Mouse (Mus musculus) intestine, embryonic 16.5 days (tissue): ENCODE data around the gene Slc6a3. TPM values are rescaled to one million over a fixed set of nuclear protein-coding genes. Genes with fewer than 3 reads are reported as not detected.

Experiments
- ATAC-seq: fragments of 200-750 bp; cut with Nextera tagmentation; 2 replicates; pipeline ENCODE4 v1.8.0; 2017; ENCODE audit warnings: moderate TSS enrichment, moderate library complexity
- H3K27ac ChIP-seq: fragments of 300-500 bp; sonication (generic); 2 replicates; pipeline ENCODE4 v1.5.1; 2014; ENCODE audit warnings: mild to moderate bottlenecking, low read length
- H3K27me3 ChIP-seq: fragments of 300-500 bp; sonication (generic); replicated peaks from 2 replicates; pipeline ENCODE4 v1.6.1; 2014; ENCODE audit warnings: low read length, control low read depth, mixed read lengths; ENCODE audit not compliant: control insufficient read depth, insufficient read depth
- H3K36me3 ChIP-seq: fragments of 300-500 bp; sonication (generic); 2 replicates; pipeline ENCODE4 v1.6.1; 2014; ENCODE audit warnings: low read length, control low read depth; ENCODE audit not compliant: control insufficient read depth, insufficient read depth
- H3K4me1 ChIP-seq: fragments of 300-500 bp; sonication (generic); 2 replicates; pipeline ENCODE4 v1.6.1; 2014; ENCODE audit warnings: low read length, control low read depth, mixed read lengths; ENCODE audit not compliant: control insufficient read depth, insufficient read depth
- H3K4me2 ChIP-seq: fragments of 300-500 bp; sonication (generic); 2 replicates; pipeline ENCODE4 v1.6.1; 2014; ENCODE audit warnings: low read depth, low read length, control low read depth
- H3K4me3 ChIP-seq: fragments of 300-500 bp; sonication (generic); 2 replicates; pipeline ENCODE4 v1.5.1; 2014; ENCODE audit warnings: mild to moderate bottlenecking, low read length
- H3K9ac ChIP-seq: fragments of 300-500 bp; sonication (generic); 2 replicates; pipeline ENCODE4 v1.6.1; 2014; ENCODE audit warnings: low read depth, low read length
- H3K9me3 ChIP-seq: fragments of 300-500 bp; sonication (generic); 2 replicates; pipeline ENCODE4 v1.6.1; 2016; ENCODE audit warnings: low read length, control low read depth; ENCODE audit not compliant: control insufficient read depth
- WGBS: fragments of 180-500 bp; shearing (Covaris S2); extraction: QIAGEN DNeasy Blood & Tissue Kit; methylation state at CpG from one replicate; pipeline ENCODE4 v1.1.7; 2014; 5-methylcytosine and 5-hydroxymethylcytosine counted together
- polyA plus RNA-seq: library from polyadenylated mRNA; unstranded; fragments of >200 nt; fragmentation: Nextera tagmentation; extraction: Ambion mirVana; gene quantifications from 2 replicates; pipeline ENCODE4 v1.2.1, GENCODE M21; 2015

Gene Slc6a3
- polyA plus RNA-seq, result 1.1 and 2.4 TPM in 2 replicates

DNA sequence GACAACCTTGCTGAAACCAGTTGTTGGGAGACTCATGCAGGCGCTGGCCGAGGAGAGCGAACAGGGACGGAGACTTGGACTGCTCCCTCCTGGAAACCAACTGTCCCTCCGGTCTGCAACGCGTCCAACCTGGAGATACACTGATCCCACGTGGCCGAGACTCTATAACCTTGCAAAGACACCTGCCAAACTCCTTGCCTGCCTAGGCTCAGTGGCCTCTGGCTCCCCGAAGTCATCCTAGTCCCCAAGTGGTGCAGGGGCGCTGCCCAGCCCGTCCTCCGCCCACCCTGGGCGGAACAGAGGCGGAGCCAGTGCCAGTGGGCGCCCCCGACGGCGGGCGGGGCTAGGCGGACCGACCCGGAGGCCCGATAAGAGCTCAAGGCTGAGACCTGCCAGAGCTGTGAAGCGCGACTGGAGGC is at the start of gene Slc6a3:
Gene Slc6a3, plus strand, starts transcription at position 345 of the 419 bp plus-strand sequence.
- Histone ChIP-seq H3K27ac (no peak within 1 kb of the TSS), H3K27me3 (peaks cover 26% of the 10 kb centered on the region), H3K36me3 (no peaks in the 10 kb centered on the region), H3K9me3 (no peaks in the 10 kb centered on the region), H3K4me1 (no peaks in the 10 kb centered on the region; the same call in 1 of the 2 replicates), H3K9ac (peak within 1 kb of the TSS; percentile 60), H3K4me2 (peak within 1 kb of the TSS; percentile 85), H3K4me3 (peak within 1 kb of the TSS; percentile 53)
- WGBS, result under 1% methylated on average over 26 of the region's 26 CpGs
- ATAC-seq, result peak; percentile 93

DNA sequence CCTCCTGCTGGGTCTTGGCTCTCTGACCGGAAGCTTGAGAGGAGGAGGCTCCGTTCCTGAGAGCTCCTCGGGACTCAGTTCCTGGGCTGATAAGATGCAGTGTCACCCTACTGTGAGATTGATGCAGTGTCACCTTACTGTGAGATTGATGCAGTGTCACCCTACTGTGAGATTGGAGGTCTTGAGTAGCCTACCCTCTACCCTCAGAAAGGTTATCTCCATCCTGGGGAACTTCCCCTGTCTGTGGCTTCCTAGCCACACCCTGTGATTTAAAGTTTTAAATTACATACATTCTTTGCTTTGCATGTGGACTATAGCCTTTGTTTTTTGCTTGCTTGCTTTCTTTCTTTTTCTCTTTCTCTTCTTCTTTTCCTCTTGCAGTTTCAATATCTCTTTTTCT is 48.4 kb upstream of the Slc6a3 start:
- Histone ChIP-seq H3K9me3 (no peaks in the 10 kb centered on the region), H3K27me3 (no peaks in the 10 kb centered on the region), H3K4me1 (no peaks in the 10 kb centered on the region; the same call in 1 of the 2 replicates), H3K36me3 (peaks cover 7% of the 10 kb centered on the region; the same call in 1 of the 2 replicates), H3K4me2 (no peak overlapping the region), H3K27ac (no peak overlapping the region), H3K4me3 (no peak overlapping the region), H3K9ac (no peak overlapping the region)
- WGBS, result 52% methylated on average over 3 of the region's 3 CpGs
- ATAC-seq, result no peak

GRCm38 (mm10) chr13:73488707-73489106 is 47.8 kb upstream of the Slc6a3 start:
- Histone ChIP-seq H3K27ac (no peak overlapping the region), H3K27me3 (no peaks in the 10 kb centered on the region), H3K9me3 (no peaks in the 10 kb centered on the region), H3K4me1 (no peaks in the 10 kb centered on the region; the same call in 1 of the 2 replicates), H3K9ac (no peak overlapping the region), H3K4me3 (no peak overlapping the region), H3K4me2 (no peak overlapping the region), H3K36me3 (peaks cover 7% of the 10 kb centered on the region; the same call in 1 of the 2 replicates)
- 83% methylated on average over 9 of the region's 9 CpGs for WGBS
- no peak for ATAC-seq

DNA sequence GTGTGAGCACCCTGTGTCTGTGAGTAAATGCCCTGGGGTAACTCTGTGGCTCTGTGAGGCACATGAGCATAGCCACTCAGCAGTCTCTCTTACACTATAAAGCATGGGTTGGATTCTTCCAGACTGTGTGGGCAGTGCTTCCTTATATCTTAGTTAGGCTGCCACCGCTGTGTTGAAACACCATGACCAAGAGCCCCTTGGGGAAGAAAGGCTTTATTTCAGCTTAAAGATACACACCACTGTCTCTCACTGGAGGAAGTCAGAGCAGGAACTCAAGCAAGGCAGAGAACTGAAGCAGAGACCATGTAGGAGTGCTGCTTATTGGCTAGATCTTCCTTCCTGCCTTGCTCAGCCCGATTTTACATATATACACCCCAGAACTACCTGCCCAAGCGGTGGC is 46.6 kb upstream of the Slc6a3 start:
- no peaks in the 10 kb centered on the region for H3K9me3 ChIP-seq
- H3K36me3 ChIP-seq, result peaks cover 7% of the 10 kb centered on the region; the same call in 1 of the 2 replicates
- no peak overlapping the region for H3K4me2 ChIP-seq
- H3K4me3 ChIP-seq, result no peak overlapping the region
- WGBS, result 92% methylated on average over 3 of the region's 3 CpGs
- H3K9ac ChIP-seq, result no peak overlapping the region
- ATAC-seq, result no peak
- no peaks in the 10 kb centered on the region for H3K27me3 ChIP-seq
- no peaks in the 10 kb centered on the region for H3K4me1 ChIP-seq
- no peak overlapping the region for H3K27ac ChIP-seq

DNA sequence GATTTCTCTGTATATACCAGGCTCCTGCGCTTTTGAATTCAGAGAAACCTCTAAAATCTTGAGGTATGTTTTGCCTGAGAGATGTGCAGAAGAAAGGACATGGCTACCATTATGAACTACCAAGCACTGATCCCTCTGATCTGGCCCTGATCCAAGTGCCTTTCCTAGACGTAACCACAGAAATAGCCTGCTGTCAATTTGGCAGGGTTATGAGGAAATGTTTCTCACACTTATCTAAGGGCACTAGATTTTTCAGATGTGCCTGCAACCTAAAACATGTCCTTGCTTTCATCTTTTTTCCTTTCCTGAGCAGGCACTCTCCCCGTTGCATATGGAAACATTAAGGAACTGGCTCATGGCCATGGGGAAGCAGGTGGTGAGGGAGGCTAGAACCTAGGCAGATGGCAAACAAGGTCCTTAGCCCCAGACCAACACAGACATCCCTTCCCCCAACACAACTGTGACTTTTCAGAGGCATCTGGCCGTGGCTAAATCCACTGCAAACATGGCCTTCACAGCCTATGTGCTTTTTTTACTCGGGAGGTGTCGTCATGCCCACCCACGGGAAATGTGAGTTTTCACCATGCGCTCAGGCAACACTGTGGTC is 45.9 kb upstream of the Slc6a3 start:
- Histone ChIP-seq H3K9ac (no peak overlapping the region), H3K36me3 (peaks cover 4% of the 10 kb centered on the region; the same call in 1 of the 2 replicates), H3K4me1 (no peaks in the 10 kb centered on the region), H3K27me3 (no peaks in the 10 kb centered on the region), H3K4me3 (no peak overlapping the region), H3K4me2 (no peak overlapping the region), H3K9me3 (no peaks in the 10 kb centered on the region), H3K27ac (no peak overlapping the region)
- ATAC-seq, result no peak
- 80% methylated on average over 8 of the region's 8 CpGs for WGBS

DNA sequence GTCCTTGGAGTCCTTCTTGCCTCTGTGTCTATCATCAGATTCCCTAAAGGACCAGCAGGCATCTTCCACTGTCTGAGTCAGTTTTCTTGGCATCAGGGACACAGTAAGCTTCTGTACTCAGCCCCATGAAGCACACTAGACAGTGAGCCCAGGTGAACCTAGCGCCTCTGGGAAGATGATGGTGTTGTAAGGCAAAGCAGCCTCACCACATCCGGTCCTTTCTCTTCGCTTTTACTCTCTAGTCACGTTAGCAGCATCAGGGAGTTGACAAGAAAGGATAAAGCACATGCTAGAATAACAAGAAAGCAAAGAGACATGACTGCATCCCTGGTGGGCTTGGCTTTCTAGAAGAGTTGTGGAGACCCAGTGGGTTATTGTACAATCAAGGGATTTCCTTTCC is 43.4 kb upstream of the Slc6a3 start:
- Histone ChIP-seq H3K4me3 (no peak overlapping the region), H3K4me2 (no peak overlapping the region), H3K4me1 (no peaks in the 10 kb centered on the region), H3K9me3 (no peaks in the 10 kb centered on the region), H3K36me3 (peaks cover 4% of the 10 kb centered on the region; the same call in 1 of the 2 replicates), H3K27ac (no peak overlapping the region), H3K27me3 (no peaks in the 10 kb centered on the region), H3K9ac (no peak overlapping the region)
- no peak for ATAC-seq
- WGBS, result 93% methylated on average over 4 of the region's 4 CpGs

DNA sequence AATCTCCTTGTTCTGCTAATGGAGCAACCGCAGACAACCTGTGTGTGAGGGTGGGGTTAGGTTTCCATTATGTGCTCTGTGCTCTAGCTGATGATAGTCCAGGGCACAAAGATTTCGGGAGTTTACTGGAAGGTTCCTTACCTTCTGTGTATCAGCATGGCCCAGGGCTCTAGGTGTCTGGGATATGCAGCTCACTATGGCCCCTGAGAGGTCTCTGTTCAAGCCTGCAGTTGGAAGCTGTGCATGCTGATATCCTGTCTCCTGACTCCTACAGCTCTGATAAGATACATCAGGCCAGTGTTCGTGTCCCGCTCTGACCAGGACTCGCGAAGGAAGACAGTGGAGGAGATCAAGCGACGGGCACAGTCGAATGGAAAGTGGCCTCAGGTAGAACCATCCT is 42.0 kb upstream of the Slc6a3 start:
- no peak for ATAC-seq
- H3K36me3 ChIP-seq, result peaks cover 4% of the 10 kb centered on the region; the same call in 1 of the 2 replicates
- H3K4me3 ChIP-seq, result no peak overlapping the region
- WGBS, result 94% methylated on average over 9 of the region's 9 CpGs
- H3K27ac ChIP-seq, result no peak overlapping the region
- H3K9me3 ChIP-seq, result no peaks in the 10 kb centered on the region
- H3K9ac ChIP-seq, result no peak overlapping the region
- no peaks in the 10 kb centered on the region for H3K27me3 ChIP-seq
- H3K4me1 ChIP-seq, result no peaks in the 10 kb centered on the region
- H3K4me2 ChIP-seq, result no peak overlapping the region

DNA sequence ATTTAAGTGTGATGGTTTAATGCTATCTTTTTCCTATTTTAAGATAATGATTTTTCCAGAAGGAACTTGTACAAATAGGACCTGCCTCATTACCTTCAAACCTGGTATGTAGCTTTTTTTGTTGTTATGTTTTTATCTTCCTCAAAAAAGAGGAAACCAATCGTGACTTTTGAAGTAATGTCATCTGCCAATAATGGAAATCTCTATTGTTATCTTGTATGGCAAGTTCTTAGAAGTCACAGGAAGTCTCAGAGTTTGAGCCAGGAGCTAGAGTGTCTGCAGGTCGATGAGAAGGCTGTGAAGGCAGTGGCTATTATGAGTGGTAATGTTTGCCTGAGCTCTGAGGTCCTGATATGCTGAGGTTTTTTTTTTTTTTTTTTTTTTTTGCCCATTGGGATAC is 40.4 kb upstream of the Slc6a3 start:
- H3K27me3 ChIP-seq, result no peaks in the 10 kb centered on the region
- H3K4me3 ChIP-seq, result no peak overlapping the region
- H3K27ac ChIP-seq, result no peak overlapping the region
- H3K36me3 ChIP-seq, result peaks cover 4% of the 10 kb centered on the region; the same call in 1 of the 2 replicates
- no peaks in the 10 kb centered on the region for H3K4me1 ChIP-seq
- WGBS, result 76% methylated on average over 2 of the region's 2 CpGs
- no peak for ATAC-seq
- no peaks in the 10 kb centered on the region for H3K9me3 ChIP-seq
- H3K9ac ChIP-seq, result no peak overlapping the region
- H3K4me2 ChIP-seq, result no peak overlapping the region

DNA sequence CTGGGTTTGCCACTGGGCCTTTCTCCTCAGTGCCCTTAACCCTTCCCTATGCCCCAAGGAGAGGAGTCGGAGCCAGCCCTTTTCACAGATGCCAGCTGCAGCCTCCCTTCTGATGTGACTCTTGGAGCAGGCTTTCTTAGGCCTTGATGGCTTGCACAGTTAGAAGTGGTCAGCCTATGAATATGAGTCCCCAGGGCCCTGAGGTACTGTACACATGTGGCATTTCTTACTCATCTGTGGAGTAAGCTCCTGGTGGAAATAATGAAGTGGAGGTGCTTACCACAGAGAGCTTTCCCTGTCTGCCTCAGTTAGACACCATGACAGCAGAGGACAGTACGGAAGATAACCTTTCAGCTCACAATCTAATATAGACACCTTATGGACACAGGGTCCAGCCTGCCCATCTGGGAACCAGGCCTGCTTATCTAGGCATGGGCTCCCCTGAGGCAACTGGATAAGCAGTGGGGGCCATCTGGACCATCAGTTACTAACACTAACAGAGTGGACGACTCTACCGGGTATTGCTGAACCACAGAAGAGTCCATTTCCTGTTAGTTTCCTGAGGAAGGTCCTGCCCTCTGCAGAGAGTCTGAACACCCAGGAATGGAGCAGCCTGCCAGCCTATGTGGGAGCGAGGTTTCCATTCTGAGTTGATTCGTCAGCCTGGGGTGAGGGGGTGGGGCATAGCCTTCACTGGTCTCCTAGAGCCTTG is 36.5 kb upstream of the Slc6a3 start:
- 69% methylated on average over 6 of the region's 6 CpGs for WGBS
- peak; percentile 62 for ATAC-seq
- Histone ChIP-seq H3K4me1 (no peaks in the 10 kb centered on the region), H3K27ac (no peak overlapping the region), H3K9me3 (no peaks in the 10 kb centered on the region), H3K4me2 (no peak overlapping the region), H3K27me3 (no peaks in the 10 kb centered on the region), H3K36me3 (no peaks in the 10 kb centered on the region; the same call in 1 of the 2 replicates), H3K9ac (no peak overlapping the region), H3K4me3 (no peak overlapping the region)
